Mouse (Mus musculus): Measurements from ENCODE around the gene Cirbp. TPM values are rescaled to one million over a fixed set of nuclear protein-coding genes. Genes with fewer than 3 reads are reported as not detected.
"Not testable (repeated sequence)": the region's sequence is repeated elsewhere in the genome, so short reads cannot be mapped to it uniquely, and the experiment has no call there.

The Cirbp gene
- total RNA-seq, 2 experiments from 2014 or later: 18.4 to 35.4 TPM

- ATAC-seq (replicated peaks; ENCODE audit: poor library complexity): no peak
Measured at GRCm38 (mm10) chr10:80161522-80162242, 4.1 kb upstream of the Cirbp start.

GRCm38 (mm10) chr10:80162243-80162608 is 3.6 kb upstream of the Cirbp start:
- ATAC-seq (replicated peaks; ENCODE audit: poor library complexity): no peak

GRCm38 (mm10) chr10:80162716-80163299 is 3.0 kb upstream of the Cirbp start:
- ATAC-seq (replicated peaks; ENCODE audit: poor library complexity): no peak

GRCm38 (mm10) chr10:80163721-80164120 is 2.1 kb upstream of the Cirbp start:
- no peak for ATAC-seq (replicated peaks; ENCODE audit: poor library complexity)

- ATAC-seq (replicated peaks; ENCODE audit: poor library complexity): no peak
Measured at GRCm38 (mm10) chr10:80164161-80164997, 1.4 kb upstream of the Cirbp start.

GRCm38 (mm10) chr10:80164998-80165344 is 814 bp upstream of the Cirbp start:
- ATAC-seq (replicated peaks; ENCODE audit: poor library complexity): peak; percentile 60

GRCm38 (mm10) chr10:80166136-80166535 is 351 bp downstream of the Cirbp start:
- ATAC-seq (replicated peaks; ENCODE audit: poor library complexity): not testable (repeated sequence)

- peak; percentile 75 for ATAC-seq (replicated peaks; ENCODE audit: poor library complexity)
Measured at GRCm38 (mm10) chr10:80167460-80168037, 1.8 kb downstream of the Cirbp start.

- peak; percentile 32 for ATAC-seq (replicated peaks; ENCODE audit: poor library complexity)
Measured at GRCm38 (mm10) chr10:80168038-80168661, 2.4 kb downstream of the Cirbp start.

GRCm38 (mm10) chr10:80169070-80169469 is 3.3 kb downstream of the Cirbp start:
- no peak for ATAC-seq (replicated peaks; ENCODE audit: poor library complexity)

GRCm38 (mm10) chr10:80169651-80170050 is 3.9 kb downstream of the Cirbp start:
- ATAC-seq (replicated peaks; ENCODE audit: poor library complexity): no peak

- no peak for ATAC-seq (replicated peaks; ENCODE audit: poor library complexity)
Measured at GRCm38 (mm10) chr10:80170052-80170451, 4.3 kb downstream of the Cirbp start.

GRCm38 (mm10) chr10:80170601-80171021 is 4.8 kb downstream of the Cirbp start:
- ATAC-seq (replicated peaks; ENCODE audit: poor library complexity): no peak

GRCm38 (mm10) chr10:80171252-80171651 is 5.5 kb downstream of the Cirbp start:
- ATAC-seq (replicated peaks; ENCODE audit: poor library complexity): no peak

GRCm38 (mm10) chr10:80171760-80172526 is 6.2 kb downstream of the Cirbp start:
- ATAC-seq (replicated peaks; ENCODE audit: poor library complexity): no peak

GRCm38 (mm10) chr10:80172527-80173292 is 6.9 kb downstream of the Cirbp start, which contains the start of gene 1600002K03Rik:
Gene 1600002K03Rik (plus strand): TSS chr10:80172944.
- peak; percentile 80 for ATAC-seq (replicated peaks; ENCODE audit: poor library complexity)

GRCm38 (mm10) chr10:80173358-80173757 is 7.6 kb downstream of the Cirbp start:
- ATAC-seq (replicated peaks; ENCODE audit: poor library complexity): no peak

GRCm38 (mm10) chr10:80173955-80174640 is 8.3 kb downstream of the Cirbp start:
- ATAC-seq (replicated peaks; ENCODE audit: poor library complexity): no peak

- peak; percentile 58 for ATAC-seq (replicated peaks; ENCODE audit: poor library complexity)
Measured at GRCm38 (mm10) chr10:80174705-80175104, 8.9 kb downstream of the Cirbp start.
